Mouse (Mus musculus) liver, postnatal 0 days (tissue): ENCODE data around the gene Caskin1. TPM values are rescaled to one million over a fixed set of nuclear protein-coding genes. Genes with fewer than 3 reads are reported as not detected.

ENCODE experiments used
- ATAC-seq: fragments of 200-750 bp; cut with Nextera tagmentation; 2 replicates; pipeline ENCODE4 v1.8.0; 2017; ENCODE audit warnings: mild to moderate bottlenecking, moderate library complexity
- DNase-seq: peaks from one replicate; pipeline ENCODE4 v3.0.0-alpha.2; 2016
- H3K27ac ChIP-seq: fragments of 300-500 bp; sonication (generic); 2 replicates; pipeline ENCODE4 v1.5.1; 2014; ENCODE audit warnings: antibody characterized with exemption, moderate library complexity, mild to moderate bottlenecking, low read depth
- H3K27me3 ChIP-seq: fragments of 300-500 bp; sonication (generic); 2 replicates; pipeline ENCODE4 v1.6.1; 2014; ENCODE audit warnings: low read length, control low read depth, mixed read lengths; ENCODE audit not compliant: insufficient read depth
- H3K36me3 ChIP-seq: fragments of 300-500 bp; sonication (generic); replicated peaks from 2 replicates; pipeline ENCODE4 v1.6.1; 2014; ENCODE audit warnings: mild to moderate bottlenecking, control low read depth, low read length, moderate library complexity, mixed read lengths; ENCODE audit not compliant: insufficient read depth
- H3K4me1 ChIP-seq: fragments of 300-500 bp; sonication (generic); 2 replicates; pipeline ENCODE4 v1.6.1; 2014; ENCODE audit warnings: antibody characterized with exemption, mild to moderate bottlenecking, control low read depth; ENCODE audit not compliant: insufficient read depth
- H3K4me2 ChIP-seq: fragments of 300-500 bp; sonication (generic); 2 replicates; pipeline ENCODE4 v1.6.1; 2014; ENCODE audit warnings: low read depth, mild to moderate bottlenecking, low read length, moderate library complexity, mixed read lengths
- H3K4me3 ChIP-seq: fragments of 300-500 bp; sonication (generic); 2 replicates; pipeline ENCODE4 v1.5.1; 2014; ENCODE audit warnings: low read depth, low read length
- H3K9ac ChIP-seq: fragments of 300-500 bp; sonication (generic); replicated peaks from 2 replicates; pipeline ENCODE4 v1.6.1; 2014; ENCODE audit warnings: mild to moderate bottlenecking, moderate library complexity
- H3K9me3 ChIP-seq: fragments of 300-500 bp; sonication (generic); 2 replicates; pipeline ENCODE4 v1.6.1; 2016; ENCODE audit warnings: mild to moderate bottlenecking, control low read depth, low read length, mixed read lengths
- CTCF ChIP-seq: sonication (generic); IDR thresholded peaks from 2 replicates; pipeline ENCODE4 v1.5.1; 2016; ENCODE audit warnings: antibody characterized with exemption, low read depth
- EP300 ChIP-seq: IDR thresholded peaks from 2 replicates; pipeline ENCODE4 v1.6.1; 2016; ENCODE audit warnings: antibody characterized with exemption, low read depth, mild to moderate bottlenecking
- WGBS: fragments of 180-500 bp; shearing (Covaris S2); extraction: QIAGEN DNeasy Blood & Tissue Kit; methylation state at CpG from one replicate; pipeline ENCODE4 v1.1.7; 2014; ENCODE audit not compliant: insufficient replicate concordance; 5-methylcytosine and 5-hydroxymethylcytosine counted together
- polyA plus RNA-seq: library from polyadenylated mRNA; unstranded; fragments of >200 nt; fragmentation: Nextera tagmentation; extraction: Ambion mirVana; gene quantifications from 2 replicates; pipeline ENCODE4 v1.2.1, GENCODE M21; 2015

Gene Caskin1
- polyA plus RNA-seq, 1 experiment from 2014 or later = not detected

DNA sequence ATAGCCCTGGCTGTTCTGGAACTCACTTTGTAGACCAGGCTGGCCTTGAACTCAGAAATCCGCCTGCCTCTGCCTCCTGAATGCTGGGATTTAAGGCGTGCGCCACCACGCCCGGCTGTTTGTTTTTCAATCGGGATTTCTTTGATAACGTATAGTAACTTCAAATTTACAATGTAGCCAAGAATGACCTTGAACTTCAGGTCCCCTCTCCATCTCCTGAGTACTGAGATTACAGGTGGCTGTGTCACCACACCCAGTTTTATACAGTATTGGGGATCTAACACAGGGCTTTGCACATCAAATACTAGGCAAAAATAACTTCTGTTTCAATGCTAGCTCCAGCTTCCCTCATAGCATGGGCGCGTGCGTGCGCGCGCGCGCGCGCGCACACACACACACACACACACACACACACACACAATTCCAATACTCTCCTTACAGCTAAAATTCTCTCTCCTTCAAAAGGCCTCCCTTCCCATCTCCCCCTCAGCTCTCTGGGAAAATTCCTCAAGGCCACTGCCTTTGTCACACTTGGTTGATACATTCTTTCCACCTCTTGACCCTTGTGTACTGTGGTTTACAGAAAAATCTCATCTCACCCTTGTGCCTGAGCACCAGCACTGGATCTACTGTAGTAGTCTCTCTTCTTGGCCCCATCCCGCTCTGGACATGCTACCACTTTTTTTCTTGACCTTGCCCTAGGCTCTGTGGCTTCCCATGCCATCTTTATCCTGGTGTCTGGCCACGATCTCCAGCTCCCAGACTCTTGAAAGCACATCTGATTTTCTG is 7.2 kb upstream of the Caskin1 start:
- WGBS = 89% methylated on average over 20 of the region's 20 CpGs
- ATAC-seq = no peak

DNA sequence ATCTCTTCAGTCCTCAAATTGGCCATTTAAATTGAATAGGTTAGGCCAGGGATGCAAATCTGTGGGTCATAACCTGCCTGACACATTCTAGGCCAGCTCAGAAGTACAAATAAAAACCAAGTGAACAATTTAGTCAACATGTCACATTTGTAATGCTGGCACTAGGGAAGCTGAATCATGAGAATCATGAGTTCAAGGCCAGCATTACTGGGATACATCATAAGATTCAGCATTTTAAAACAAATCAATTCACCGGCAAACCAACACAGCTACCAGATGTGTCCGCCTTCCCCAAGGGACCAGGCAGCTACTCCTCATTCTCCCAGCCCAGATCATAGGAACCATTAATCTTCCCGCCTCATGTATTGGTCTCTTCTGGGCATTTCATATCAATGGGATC is 4.9 kb upstream of the Caskin1 start:
- Histone ChIP-seq H3K9ac (no peak overlapping the region), H3K4me1 (peaks cover 7% of the 10 kb centered on the region), H3K4me2 (no peak overlapping the region), H3K4me3 (no peak overlapping the region), H3K9me3 (no peaks in the 10 kb centered on the region), H3K27me3 (peaks cover 15% of the 10 kb centered on the region), H3K27ac (no peak overlapping the region), H3K36me3 (no peaks in the 10 kb centered on the region)
- DNase-seq = no peak
- 80% methylated on average over 3 of the region's 3 CpGs for WGBS
- no peak for TF ChIP-seq CTCF
- TF ChIP-seq EP300 = no peak
- no peak for ATAC-seq

More for the DNA sequence above, 7.2 kb upstream of the Caskin1 start:
- peaks cover 11% of the 10 kb centered on the region for H3K4me1 ChIP-seq
- no peak overlapping the region for H3K4me3 ChIP-seq
- H3K9ac ChIP-seq = no peak overlapping the region
- DNase-seq = no peak
- peaks cover 10% of the 10 kb centered on the region; the same call in 1 of the 2 replicates for H3K36me3 ChIP-seq
- no peak overlapping the region for H3K4me2 ChIP-seq
- no peaks in the 10 kb centered on the region for H3K27me3 ChIP-seq
- TF ChIP-seq CTCF = no peak
- no peak for TF ChIP-seq EP300
- H3K27ac ChIP-seq = no peak overlapping the region
- H3K9me3 ChIP-seq = no peaks in the 10 kb centered on the region

DNA sequence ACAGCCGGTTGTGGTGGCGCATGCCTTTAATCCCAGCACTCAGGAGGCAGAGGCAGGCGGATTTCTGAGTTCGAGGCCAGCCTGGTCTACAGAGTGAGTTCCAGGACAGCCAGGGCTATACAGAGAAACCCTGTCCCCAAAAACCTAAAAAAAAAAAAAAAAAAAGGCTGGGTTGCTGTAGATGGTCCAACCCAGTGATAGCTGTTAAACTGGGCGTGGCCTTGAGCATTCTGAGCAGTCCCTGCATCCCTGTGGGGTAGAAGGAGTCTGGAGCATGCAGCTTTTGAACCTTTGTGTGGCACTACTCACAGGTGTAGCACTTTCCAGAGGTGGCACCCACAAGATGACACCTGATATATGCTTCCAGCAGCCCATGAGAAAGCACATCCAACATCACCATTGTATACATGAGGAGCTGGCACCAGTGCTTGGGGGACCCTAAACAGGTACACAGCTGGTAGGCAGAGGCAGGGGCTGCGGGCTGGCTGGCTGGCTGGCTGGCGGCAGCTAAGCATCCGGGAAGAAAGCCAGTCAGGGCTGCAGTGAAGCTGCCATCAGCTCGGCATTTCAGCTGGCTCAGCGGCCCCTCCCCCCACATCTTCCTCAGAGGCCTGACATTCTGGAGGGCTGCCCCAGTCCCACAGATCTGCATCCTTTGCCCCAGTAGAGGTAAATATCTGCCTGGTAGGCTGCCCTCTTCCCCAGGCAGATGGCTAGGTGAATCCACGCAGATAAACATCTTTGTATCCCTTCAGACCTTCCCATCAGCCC is 3.1 kb upstream of the Caskin1 start:
- H3K36me3 ChIP-seq = no peaks in the 10 kb centered on the region
- H3K4me1 ChIP-seq = peaks cover 10% of the 10 kb centered on the region
- H3K27ac ChIP-seq = no peak overlapping the region
- no peak for DNase-seq
- 50% methylated on average over 11 of the region's 11 CpGs for WGBS
- peaks cover 32% of the 10 kb centered on the region for H3K27me3 ChIP-seq
- H3K4me2 ChIP-seq = no peak overlapping the region
- no peaks in the 10 kb centered on the region for H3K9me3 ChIP-seq
- H3K9ac ChIP-seq = no peak overlapping the region
- H3K4me3 ChIP-seq = no peak overlapping the region
- no peak for TF ChIP-seq CTCF
- no peak for TF ChIP-seq EP300
- no peak for ATAC-seq

DNA sequence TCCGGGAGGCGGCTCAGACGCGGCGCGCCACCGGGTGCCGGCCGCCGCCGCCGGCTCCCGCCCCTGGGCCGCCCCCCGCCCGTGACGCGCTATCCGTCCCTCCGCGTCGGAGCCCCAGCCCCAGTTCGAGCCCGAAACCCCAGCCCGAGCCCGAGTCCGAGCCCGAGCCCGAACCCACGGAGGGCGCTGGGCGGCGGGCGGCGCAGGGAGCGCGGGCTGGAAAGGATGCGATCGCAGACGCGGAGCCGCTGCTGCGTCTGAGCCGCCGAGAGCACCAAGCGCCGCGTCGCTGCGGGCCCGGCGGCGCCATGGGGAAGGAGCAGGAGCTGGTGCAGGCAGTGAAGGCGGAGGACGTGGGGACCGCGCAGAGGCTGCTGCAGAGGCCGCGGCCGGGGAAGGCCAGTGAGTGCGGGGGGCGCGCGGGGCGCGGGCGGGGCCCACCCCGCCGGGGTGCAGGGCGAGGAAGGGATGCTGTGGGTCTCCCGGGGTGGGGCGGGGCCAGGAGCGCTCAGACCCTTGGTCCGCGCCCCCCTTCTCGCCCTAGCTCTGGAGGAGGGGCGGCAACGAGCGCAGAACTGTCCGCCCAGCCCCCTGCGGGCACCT is 362 bp downstream of the Caskin1 start:
- H3K9ac ChIP-seq = peak overlapping the region; percentile 1; the same call in 1 of the 2 replicates
- H3K9me3 ChIP-seq = no peaks in the 10 kb centered on the region
- H3K27ac ChIP-seq = no peak overlapping the region
- peak overlapping the region; percentile 57 for H3K4me3 ChIP-seq
- H3K36me3 ChIP-seq = no peaks in the 10 kb centered on the region
- peak overlapping the region; percentile 81 for H3K4me2 ChIP-seq
- H3K4me1 ChIP-seq = peaks cover 10% of the 10 kb centered on the region
- ATAC-seq = peak; percentile 56
- no peak for DNase-seq
- TF ChIP-seq CTCF = no peak
- TF ChIP-seq EP300 = no peak
- peaks cover 38% of the 10 kb centered on the region for H3K27me3 ChIP-seq
- WGBS = 2% methylated on average over 61 of the region's 81 CpGs

DNA sequence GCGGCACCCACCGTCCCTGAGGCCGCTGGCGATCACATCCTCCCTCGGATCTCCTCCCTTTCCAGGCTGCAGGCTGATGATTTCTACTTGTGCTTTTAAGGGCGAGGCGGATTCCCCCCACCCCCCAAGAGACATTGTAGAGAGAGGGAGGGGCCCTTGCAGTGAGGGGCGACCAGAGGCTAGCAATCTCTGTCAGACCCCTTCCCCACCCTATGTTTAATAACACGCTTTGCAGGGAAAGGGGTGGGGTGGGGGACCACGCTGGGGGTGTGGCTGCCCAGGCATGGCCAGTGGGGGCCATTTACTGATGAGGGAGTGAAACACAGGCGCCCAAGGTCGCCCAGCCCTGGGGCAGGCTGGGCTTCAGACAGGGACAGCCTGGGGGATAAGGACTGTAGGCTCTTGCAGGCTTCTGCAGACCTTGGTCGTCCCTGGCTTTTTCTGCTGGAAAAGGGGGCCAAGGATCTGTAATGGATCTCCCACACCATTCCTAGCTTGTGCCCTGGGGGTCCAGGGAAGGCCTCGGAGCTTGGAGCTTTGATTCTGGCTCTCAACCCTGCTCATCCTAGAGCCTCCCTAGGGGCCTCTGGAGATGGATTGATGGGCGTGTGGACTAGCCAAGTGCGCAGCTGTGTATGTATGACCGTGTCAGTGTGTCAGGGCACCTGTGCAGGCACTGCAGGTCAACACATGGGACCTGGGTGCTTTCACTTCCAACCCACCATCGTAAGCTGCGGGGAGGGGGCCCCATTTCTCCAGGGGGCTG is 1.0 kb downstream of the Caskin1 start:
- Histone ChIP-seq H3K4me3 (peak overlapping the region; percentile 57), H3K9ac (no peak overlapping the region), H3K27ac (no peak overlapping the region), H3K4me1 (peaks cover 10% of the 10 kb centered on the region), H3K9me3 (no peaks in the 10 kb centered on the region), H3K27me3 (peaks cover 38% of the 10 kb centered on the region), H3K4me2 (peak overlapping the region; percentile 81), H3K36me3 (no peaks in the 10 kb centered on the region)
- ATAC-seq = no peak
- 29% methylated on average over 15 of the region's 19 CpGs for WGBS
- no peak for DNase-seq
- TF ChIP-seq EP300 = no peak
